Mouse (Mus musculus) lung, embryonic 16.5 days (tissue): Measurements from ENCODE around the gene Anks1b. TPM values are rescaled to one million over a fixed set of nuclear protein-coding genes. Genes with fewer than 3 reads are reported as not detected.

Source experiments
- ATAC-seq: fragments of 200-750 bp; cut with Nextera tagmentation; 2 replicates; pipeline ENCODE4 v1.8.0; 2017; ENCODE audit warnings: low read depth, mild to moderate bottlenecking, moderate library complexity
- H3K27ac ChIP-seq: fragments of 300-500 bp; sonication (generic); 2 replicates; pipeline ENCODE4 v1.5.1; 2014; ENCODE audit warnings: mild to moderate bottlenecking, control low read depth, low read length
- H3K27me3 ChIP-seq: fragments of 300-500 bp; sonication (generic); 2 replicates; pipeline ENCODE4 v1.6.1; 2014; ENCODE audit warnings: low read depth, low read length, mixed read lengths; ENCODE audit not compliant: control insufficient read depth, insufficient read depth
- H3K36me3 ChIP-seq: fragments of 300-500 bp; sonication (generic); 2 replicates; pipeline ENCODE4 v1.6.1; 2014; ENCODE audit warnings: low read length; ENCODE audit not compliant: control insufficient read depth, insufficient read depth
- H3K4me1 ChIP-seq: fragments of 300-500 bp; sonication (generic); replicated peaks from 2 replicates; pipeline ENCODE4 v1.6.1; 2014; ENCODE audit warnings: low read length, mixed read lengths; ENCODE audit not compliant: control insufficient read depth, insufficient read depth
- H3K4me2 ChIP-seq: fragments of 300-500 bp; sonication (generic); 2 replicates; pipeline ENCODE4 v1.6.1; 2014; ENCODE audit warnings: low read depth, low read length, control low read depth
- H3K4me3 ChIP-seq: fragments of 300-500 bp; sonication (generic); 2 replicates; pipeline ENCODE4 v1.5.1; 2014; ENCODE audit warnings: mild to moderate bottlenecking, low read length, control low read depth
- H3K9ac ChIP-seq: fragments of 300-500 bp; sonication (generic); 2 replicates; pipeline ENCODE4 v1.6.1; 2014; ENCODE audit warnings: low read length, control low read depth
- H3K9me3 ChIP-seq: fragments of 300-500 bp; sonication (generic); 2 replicates; pipeline ENCODE4 v1.6.1; 2016; ENCODE audit warnings: low read length; ENCODE audit not compliant: control insufficient read depth
- WGBS: fragments of 180-500 bp; shearing (Covaris S2); extraction: QIAGEN DNeasy Blood & Tissue Kit; methylation state at CpG from one replicate; pipeline ENCODE4 v1.1.7; 2014; 5-methylcytosine and 5-hydroxymethylcytosine counted together
- polyA plus RNA-seq: library from polyadenylated mRNA; unstranded; fragments of >200 nt; fragmentation: Nextera tagmentation; extraction: Ambion mirVana; gene quantifications from 2 replicates; pipeline ENCODE4 v1.2.1, GENCODE M21; 2015

Anks1b gene
- polyA plus RNA-seq, 1 experiment from 2014 or later, result 0.20 TPM

GRCm38 (mm10) chr10:90723941-90724341 lies 850.6 kb downstream of the Anks1b start:
- Histone ChIP-seq H3K4me1 (0 out of 2 replicates have a peak, but pooled peaks cover 3% of the 10 kb centered on the region), H3K27me3 (no peaks in the 10 kb centered on the region), H3K36me3 (no peaks in the 10 kb centered on the region), H3K4me2 (no peak overlapping the region), H3K27ac (no peak overlapping the region), H3K4me3 (no peak overlapping the region), H3K9ac (no peak overlapping the region), H3K9me3 (no peaks in the 10 kb centered on the region)
- no peak for ATAC-seq
- 75% methylated on average over 13 of the region's 13 CpGs for WGBS

GRCm38 (mm10) chr10:90724931-90725330 lies 851.6 kb downstream of the Anks1b start:
- WGBS, result 58% methylated on average over 1 of the region's 1 CpGs
- Histone ChIP-seq H3K9ac (no peak overlapping the region), H3K27me3 (no peaks in the 10 kb centered on the region), H3K4me2 (no peak overlapping the region), H3K4me1 (0 out of 2 replicates have a peak, but pooled peaks cover 3% of the 10 kb centered on the region), H3K9me3 (no peaks in the 10 kb centered on the region), H3K4me3 (no peak overlapping the region), H3K36me3 (no peaks in the 10 kb centered on the region), H3K27ac (no peak overlapping the region)
- ATAC-seq, result no peak

- peak; percentile 49 for ATAC-seq
- H3K9me3 ChIP-seq, result no peaks in the 10 kb centered on the region
- no peaks in the 10 kb centered on the region for H3K27me3 ChIP-seq
- H3K27ac ChIP-seq, result no peak overlapping the region
- peak overlapping the region; percentile 39 for H3K4me3 ChIP-seq
- peak overlapping the region; percentile 55 for H3K9ac ChIP-seq
- WGBS, result 23% methylated on average over 22 of the region's 22 CpGs
- no peaks in the 10 kb centered on the region for H3K36me3 ChIP-seq
- H3K4me2 ChIP-seq, result peak overlapping the region; percentile 62
- H3K4me1 ChIP-seq, result 0 out of 2 replicates have a peak, but pooled peaks cover 3% of the 10 kb centered on the region
Measured at GRCm38 (mm10) chr10:90728401-90729358, 855.4 kb downstream of the Anks1b start.

- WGBS, result 37% methylated on average over 10 of the region's 10 CpGs
- Histone ChIP-seq H3K9ac (no peak overlapping the region), H3K4me2 (no peak overlapping the region), H3K4me3 (no peak overlapping the region), H3K27me3 (no peaks in the 10 kb centered on the region), H3K27ac (no peak overlapping the region), H3K4me1 (0 out of 2 replicates have a peak, but pooled peaks cover 3% of the 10 kb centered on the region), H3K9me3 (no peaks in the 10 kb centered on the region), H3K36me3 (no peaks in the 10 kb centered on the region)
- ATAC-seq, result no peak
Measured at GRCm38 (mm10) chr10:90729527-90729926, 856.2 kb downstream of the Anks1b start.

GRCm38 (mm10) chr10:90732823-90733222 lies 859.5 kb downstream of the Anks1b start:
- Histone ChIP-seq H3K4me2 (no peak overlapping the region), H3K36me3 (no peaks in the 10 kb centered on the region), H3K27me3 (no peaks in the 10 kb centered on the region), H3K9me3 (no peaks in the 10 kb centered on the region), H3K27ac (no peak overlapping the region), H3K4me3 (no peak overlapping the region), H3K9ac (no peak overlapping the region), H3K4me1 (0 out of 2 replicates have a peak, but pooled peaks cover 3% of the 10 kb centered on the region)
- WGBS, result 43% methylated on average over 4 of the region's 4 CpGs
- ATAC-seq, result no peak

GRCm38 (mm10) chr10:90733632-90734031 lies 860.3 kb downstream of the Anks1b start:
- Histone ChIP-seq H3K27ac (no peak overlapping the region), H3K4me2 (no peak overlapping the region), H3K9ac (no peak overlapping the region), H3K4me3 (no peak overlapping the region), H3K36me3 (no peaks in the 10 kb centered on the region), H3K4me1 (no peaks in the 10 kb centered on the region), H3K27me3 (no peaks in the 10 kb centered on the region), H3K9me3 (no peaks in the 10 kb centered on the region)
- WGBS, result 21% methylated on average over 5 of the region's 5 CpGs
- no peak for ATAC-seq

GRCm38 (mm10) chr10:90738475-90738874 lies 865.2 kb downstream of the Anks1b start:
- no peaks in the 10 kb centered on the region for H3K4me1 ChIP-seq
- ATAC-seq, result no peak
- no peak overlapping the region for H3K4me3 ChIP-seq
- no peaks in the 10 kb centered on the region for H3K27me3 ChIP-seq
- 55% methylated on average over 2 of the region's 2 CpGs for WGBS
- H3K36me3 ChIP-seq, result no peaks in the 10 kb centered on the region
- H3K4me2 ChIP-seq, result no peak overlapping the region
- no peak overlapping the region for H3K9ac ChIP-seq
- H3K27ac ChIP-seq, result no peak overlapping the region
- no peaks in the 10 kb centered on the region for H3K9me3 ChIP-seq

GRCm38 (mm10) chr10:90740956-90741355 lies 867.6 kb downstream of the Anks1b start:
- no peaks in the 10 kb centered on the region for H3K9me3 ChIP-seq
- H3K4me2 ChIP-seq, result no peak overlapping the region
- ATAC-seq, result no peak
- no peak overlapping the region for H3K27ac ChIP-seq
- no peak overlapping the region for H3K9ac ChIP-seq
- no peaks in the 10 kb centered on the region for H3K36me3 ChIP-seq
- H3K4me1 ChIP-seq, result no peaks in the 10 kb centered on the region
- no peak overlapping the region for H3K4me3 ChIP-seq
- no peaks in the 10 kb centered on the region for H3K27me3 ChIP-seq
- WGBS, result 85% methylated on average over 5 of the region's 5 CpGs

- Histone ChIP-seq H3K4me1 (no peaks in the 10 kb centered on the region), H3K4me3 (no peak overlapping the region), H3K9ac (no peak overlapping the region), H3K27me3 (no peaks in the 10 kb centered on the region), H3K9me3 (no peaks in the 10 kb centered on the region), H3K36me3 (no peaks in the 10 kb centered on the region), H3K4me2 (no peak overlapping the region), H3K27ac (no peak overlapping the region)
- 61% methylated on average over 5 of the region's 5 CpGs for WGBS
- no peak for ATAC-seq
Measured at GRCm38 (mm10) chr10:90751889-90752288, 878.6 kb downstream of the Anks1b start.
